Mouse (Mus musculus) bone marrow, adult 2 months (tissue): ENCODE measurements around the gene Pank4.

ENCODE experiments used
- CTCF ChIP-seq: fragments of 200-500 bp; IDR thresholded peaks from 2 replicates; pipeline ENCODE4 v1.5.1; 2011; ENCODE audit warnings: low read length, control low read depth; ENCODE audit not compliant: control insufficient read depth, insufficient read depth
- POLR2A ChIP-seq: fragments of 200-500 bp; IDR thresholded peaks from 2 replicates; pipeline ENCODE4 v1.6.1; 2011; ENCODE audit warnings: low read depth, mild to moderate bottlenecking, control low read depth, low read length, borderline replicate concordance; ENCODE audit not compliant: control insufficient read depth

DNA sequence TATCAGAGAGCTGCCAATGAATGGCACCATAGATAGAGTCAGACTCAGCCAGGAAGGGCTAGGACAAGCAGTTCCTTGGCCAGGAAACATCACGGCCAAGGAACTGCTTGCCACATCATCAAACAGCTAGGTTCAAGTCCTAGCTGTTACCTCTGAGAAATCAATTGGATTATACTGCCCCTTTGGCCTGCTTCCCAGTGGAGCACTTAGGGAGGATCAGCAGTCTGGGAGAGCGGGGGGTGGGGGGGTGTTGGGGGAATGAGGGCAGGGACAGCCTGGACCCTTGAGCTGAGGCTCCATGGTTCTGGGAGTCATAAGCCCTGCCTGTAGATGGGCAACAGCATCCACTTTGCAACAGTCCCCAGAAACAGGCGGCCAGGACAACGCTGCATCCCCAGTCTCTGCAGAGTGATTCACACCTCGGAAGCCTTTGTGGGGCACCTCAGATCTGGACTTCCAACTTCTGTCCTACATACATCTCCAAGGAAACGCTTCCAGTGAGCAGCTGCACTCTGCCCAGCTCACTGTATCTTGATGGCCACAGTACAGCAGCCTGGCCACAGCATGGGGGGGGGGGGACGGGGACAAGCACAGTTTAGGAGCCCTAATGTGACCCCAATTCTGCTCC, 58.4 kb downstream of the Pank4 start:
- TF ChIP-seq CTCF (no peak), POLR2A (no peak)
